Mouse (Mus musculus): ENCODE measurements around the gene Iqcn.

Iqcn gene

DNA sequence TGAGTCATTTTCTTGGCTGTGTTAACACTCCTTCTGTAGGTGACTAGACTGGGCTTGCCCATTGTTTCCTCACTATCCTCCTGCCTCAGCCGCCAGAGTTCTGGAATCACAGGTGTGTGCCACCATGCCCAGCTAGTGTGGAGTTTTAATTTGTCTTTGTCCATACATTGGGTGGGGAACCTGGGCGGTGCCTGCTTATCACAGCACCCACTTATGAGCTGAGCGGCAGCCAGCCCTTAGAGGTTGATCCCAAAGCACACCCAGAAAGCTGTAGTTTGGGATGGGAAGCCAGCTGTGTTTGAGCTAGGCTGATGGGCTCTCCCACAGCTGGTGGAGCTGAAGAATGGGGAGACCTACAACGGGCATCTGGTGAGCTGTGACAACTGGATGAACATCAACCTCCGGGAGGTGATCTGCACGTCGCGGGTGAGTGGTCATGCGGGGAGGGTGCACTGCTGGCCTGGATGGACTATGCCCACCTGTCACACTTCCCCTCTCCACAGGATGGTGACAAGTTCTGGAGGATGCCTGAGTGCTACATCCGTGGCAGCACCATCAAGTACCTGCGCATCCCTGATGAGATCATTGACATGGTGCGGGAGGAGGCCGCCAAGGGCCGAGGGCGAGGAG is 25.7 kb upstream of the Iqcn start:
- no peak for DNase-seq (ENCODE audit: extremely low read depth, insufficient read length, low spot score)

DNA sequence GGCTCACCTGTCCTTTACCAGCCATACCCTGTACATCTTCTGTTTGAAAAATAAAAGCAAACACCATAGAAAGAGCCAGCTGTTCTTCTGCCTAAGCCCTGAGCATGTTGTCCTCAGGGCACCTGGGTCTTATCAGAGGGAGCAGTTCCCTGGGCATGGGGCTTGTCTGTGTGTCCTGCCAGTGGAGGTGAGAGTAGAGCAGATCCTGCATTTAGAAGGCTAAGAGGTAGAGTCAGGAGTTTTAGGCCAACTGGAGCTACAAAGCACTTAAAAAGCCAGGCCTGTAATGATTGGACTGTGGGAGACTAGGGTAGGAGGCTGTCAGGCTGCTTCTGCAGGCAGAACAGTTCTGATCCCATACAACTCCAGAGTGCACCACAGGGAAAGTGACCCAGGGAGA is 24.6 kb upstream of the Iqcn start:
- DNase-seq (ENCODE audit: extremely low read depth, insufficient read length, low spot score): no peak

DNA sequence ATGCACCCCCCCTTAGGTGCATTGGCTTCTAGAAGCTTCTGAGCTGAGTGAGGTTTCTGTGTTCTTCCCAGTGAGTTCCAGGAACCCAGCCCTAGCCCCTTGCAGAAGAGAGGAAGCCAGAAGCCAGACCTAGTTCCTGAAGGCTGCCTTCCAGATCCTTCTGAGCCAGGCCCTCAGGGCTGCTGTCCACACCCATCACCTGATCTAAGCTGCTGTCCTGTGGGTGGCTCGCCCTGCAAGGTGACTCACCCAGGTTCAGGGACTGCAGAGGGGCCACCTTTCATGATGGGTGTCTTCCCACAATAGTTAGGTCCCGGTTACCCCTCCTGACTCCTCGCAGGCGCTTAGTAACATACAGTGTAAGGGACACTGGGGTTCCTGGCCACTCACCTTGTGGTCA is 23.9 kb upstream of the Iqcn start:
- DNase-seq (ENCODE audit: extremely low read depth, insufficient read length, low spot score): peak; percentile 42

DNA sequence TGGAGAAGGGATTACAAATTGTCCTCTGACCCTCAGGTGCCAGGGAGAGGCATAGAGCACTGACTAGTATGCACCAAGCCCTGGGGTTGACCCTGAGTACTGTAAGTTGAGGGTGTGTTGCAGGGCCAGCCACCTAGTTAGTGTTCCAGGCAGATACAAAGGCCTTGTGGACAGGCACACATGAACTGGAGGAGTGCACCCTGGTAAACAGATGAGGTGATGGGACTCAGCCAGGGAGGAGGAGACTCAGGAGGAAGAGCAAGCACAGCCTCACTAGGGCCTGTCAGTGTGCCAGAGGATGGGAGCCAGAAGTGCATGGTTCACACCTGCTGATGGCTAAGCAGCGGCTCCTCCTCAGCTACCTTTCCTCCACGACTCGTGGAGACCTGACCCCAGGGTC is 23.2 kb upstream of the Iqcn start:
- DNase-seq (ENCODE audit: extremely low read depth, insufficient read length, low spot score): no peak

DNA sequence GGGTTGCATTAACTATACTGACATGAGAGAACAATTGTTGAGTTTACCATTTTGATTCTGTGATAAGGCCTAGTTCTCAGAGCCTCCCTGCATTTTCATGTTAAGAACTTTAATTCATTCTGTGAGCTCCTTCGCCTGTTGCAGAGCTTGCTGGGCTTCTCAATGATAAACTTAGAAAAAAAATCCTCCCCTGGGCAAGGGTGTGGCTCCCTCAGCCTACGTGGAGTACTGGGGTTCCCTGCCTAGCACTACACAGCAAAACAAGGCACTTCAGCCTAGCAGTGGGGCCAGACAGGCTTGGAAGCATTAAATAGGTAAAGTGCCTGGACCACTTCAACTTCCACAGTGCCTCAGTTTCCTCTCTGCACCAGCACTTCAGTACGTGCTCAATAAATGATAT is 21.8 kb upstream of the Iqcn start:
- DNase-seq (ENCODE audit: extremely low read depth, insufficient read length, low spot score): no peak

DNA sequence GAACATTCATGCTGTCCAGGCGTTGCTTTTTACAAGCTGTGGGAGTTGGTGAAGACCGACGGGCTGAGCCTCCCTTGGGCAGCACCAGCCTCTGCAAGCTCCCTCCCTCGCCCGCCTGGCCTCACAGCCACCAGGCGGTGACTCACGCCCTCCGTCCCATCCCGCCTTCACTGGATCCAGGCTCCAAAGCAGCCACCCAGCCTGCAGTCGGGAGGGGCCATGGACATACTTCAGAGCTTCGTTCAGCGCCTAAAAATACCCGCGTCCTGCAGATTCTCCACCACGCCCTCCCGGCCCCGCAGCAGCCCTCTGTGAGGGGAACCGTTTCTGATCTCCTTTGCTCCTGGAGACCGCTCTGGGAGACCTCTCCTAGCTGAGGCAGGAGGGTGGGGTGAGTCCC is 21.1 kb upstream of the Iqcn start:
- DNase-seq (ENCODE audit: extremely low read depth, insufficient read length, low spot score): peak; percentile 92

DNA sequence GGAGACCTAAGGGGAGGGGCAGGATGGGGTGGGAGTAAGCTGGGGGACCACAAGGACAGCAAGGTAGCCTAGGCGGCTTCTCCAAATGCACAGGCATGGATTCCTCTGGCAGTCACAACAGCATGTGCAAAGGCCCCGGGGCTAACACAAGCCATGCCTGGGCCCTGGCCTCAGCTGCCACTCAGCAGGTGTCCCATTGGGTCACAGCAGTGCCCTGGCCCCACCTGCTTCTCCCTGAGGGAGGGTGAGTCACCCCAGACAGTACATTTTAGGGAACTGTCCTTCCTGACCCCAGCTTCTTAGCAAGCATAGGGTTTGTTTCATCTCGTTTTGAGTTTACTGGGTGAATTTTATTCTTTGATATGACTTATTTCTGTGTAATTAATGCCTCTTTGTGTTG is 20.6 kb upstream of the Iqcn start:
- no peak for DNase-seq (ENCODE audit: extremely low read depth, insufficient read length, low spot score)

DNA sequence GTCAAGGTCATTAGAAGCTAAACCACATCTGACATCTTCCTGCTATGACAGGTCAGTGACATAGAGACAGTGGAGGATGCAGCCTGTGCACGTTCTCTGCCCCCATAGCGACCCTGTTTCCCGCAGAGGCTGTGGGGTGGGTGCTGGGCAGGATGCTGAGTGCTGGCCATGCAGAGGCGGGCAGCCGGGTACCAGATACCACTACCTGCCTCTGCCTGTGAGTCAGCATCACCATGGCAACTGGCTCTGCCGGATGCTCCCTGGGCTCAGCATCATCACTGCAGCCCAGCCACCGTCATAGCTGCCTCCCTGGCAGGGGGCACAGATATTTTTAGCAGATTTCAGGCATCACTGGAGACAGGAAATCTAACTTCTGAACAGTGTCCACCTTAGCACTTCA is 19.0 kb upstream of the Iqcn start:
- no peak for DNase-seq (ENCODE audit: extremely low read depth, insufficient read length, low spot score)

DNA sequence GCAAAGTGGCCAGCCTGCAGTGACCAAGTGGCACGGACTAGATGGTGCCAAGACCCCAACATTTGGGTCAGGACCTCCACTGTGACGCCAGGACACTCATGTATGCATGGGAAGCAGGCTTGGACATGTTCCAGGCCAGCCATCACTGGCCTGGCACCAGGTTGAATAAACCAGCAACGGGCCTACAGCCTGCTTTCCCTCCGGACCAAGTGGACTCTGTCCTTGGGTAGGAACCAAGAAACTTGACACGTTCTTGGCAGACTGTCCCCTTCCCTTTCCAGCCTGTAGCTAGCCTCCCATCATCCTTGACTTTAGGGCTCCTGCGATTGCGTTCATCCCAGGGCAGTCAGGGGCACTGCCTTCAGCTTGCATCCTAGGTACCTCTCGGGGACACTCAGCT is 15.7 kb upstream of the Iqcn start:
- peak; percentile 82 for DNase-seq (ENCODE audit: extremely low read depth, insufficient read length, low spot score)

DNA sequence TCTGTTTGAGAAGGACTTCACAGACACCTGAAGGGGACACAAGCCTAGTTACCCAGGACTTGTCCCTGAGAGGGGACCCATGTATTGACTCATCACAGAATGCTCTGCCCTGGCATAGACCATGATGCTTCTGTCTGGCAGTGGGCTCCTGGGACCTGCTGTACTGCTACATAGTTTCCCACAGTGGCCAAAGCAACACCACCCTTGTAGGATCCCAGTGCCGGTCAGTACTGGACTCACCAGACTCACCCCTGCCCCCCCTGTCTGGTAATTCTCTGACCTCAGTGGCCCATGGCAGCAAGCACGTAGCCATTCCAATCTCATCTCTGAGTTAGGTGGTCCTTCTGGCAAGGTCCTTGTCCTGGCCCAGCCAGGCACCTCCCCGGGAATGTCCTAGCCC is 15.1 kb upstream of the Iqcn start:
- DNase-seq (ENCODE audit: extremely low read depth, insufficient read length, low spot score): no peak

DNA sequence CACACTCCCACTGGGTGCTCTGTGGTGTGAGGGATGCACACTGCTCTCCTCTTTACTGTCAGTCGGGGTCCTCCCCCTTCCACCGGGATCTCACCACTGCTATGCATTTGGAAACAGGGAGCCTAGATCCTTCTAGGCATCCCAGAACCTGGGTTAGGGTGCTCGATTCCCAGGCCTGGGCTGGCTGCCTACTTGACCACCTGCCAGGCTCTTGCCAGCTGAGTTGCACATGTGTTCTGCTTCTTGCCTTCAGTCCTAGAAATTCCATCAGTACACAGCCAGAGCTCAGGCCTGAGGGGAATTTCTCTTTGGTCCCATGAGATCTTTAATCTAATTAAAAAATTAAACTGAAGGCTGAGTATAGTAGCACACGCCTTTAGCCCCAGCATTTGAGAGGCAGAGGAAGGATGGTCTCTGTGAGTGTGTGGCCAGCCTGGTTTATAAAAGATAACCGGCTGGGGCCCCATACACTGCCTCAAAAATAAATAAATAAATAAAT is 13.3 kb upstream of the Iqcn start:
- DNase-seq (ENCODE audit: extremely low read depth, insufficient read length, low spot score): no peak

DNA sequence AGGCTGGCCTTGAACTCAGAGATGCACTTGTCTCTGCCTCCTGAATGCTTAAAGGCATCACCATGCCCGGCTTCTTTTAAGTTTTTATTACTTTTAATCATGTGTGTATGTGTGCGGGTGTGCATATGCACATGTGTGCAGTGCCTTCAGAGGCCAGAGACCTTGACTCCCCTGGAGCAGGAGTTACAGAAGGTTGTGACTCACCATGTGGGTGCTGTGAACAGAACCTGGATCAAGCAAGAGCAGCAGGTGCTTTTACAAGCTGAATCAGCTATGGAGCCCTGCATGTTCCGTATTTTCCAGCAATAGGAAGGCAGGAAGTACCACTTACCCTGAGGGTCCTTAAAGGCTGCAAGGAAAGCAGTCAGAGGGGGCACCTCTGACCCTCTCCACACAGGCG is 12.0 kb upstream of the Iqcn start:
- DNase-seq (ENCODE audit: extremely low read depth, insufficient read length, low spot score): no peak

DNA sequence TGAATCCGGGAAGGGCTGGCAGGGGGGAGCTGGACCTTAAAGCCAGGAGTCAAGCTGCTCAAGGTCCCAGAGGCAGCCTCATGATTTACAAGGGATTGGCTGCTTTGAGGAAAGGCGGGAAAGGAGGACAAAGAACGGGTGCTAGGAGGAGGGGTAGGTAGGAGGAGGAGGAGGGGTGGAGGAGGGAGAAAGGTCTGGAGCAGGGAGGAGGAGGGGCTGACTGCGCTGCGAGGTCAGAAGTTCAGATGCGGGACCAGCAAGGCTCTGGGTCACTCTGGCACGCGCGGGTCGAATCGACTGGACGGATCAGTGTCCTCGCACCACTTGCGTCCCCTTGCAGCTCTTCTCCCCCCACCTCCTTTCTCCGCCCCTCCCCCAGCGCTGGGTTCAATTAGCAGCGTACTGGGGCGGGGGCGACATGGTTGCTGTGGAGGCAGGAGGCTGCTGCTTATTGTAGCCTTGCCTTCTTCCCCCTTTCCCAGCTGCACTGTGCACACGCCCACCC is 11.5 kb upstream of the Iqcn start:
- no peak for DNase-seq (ENCODE audit: extremely low read depth, insufficient read length, low spot score)

DNA sequence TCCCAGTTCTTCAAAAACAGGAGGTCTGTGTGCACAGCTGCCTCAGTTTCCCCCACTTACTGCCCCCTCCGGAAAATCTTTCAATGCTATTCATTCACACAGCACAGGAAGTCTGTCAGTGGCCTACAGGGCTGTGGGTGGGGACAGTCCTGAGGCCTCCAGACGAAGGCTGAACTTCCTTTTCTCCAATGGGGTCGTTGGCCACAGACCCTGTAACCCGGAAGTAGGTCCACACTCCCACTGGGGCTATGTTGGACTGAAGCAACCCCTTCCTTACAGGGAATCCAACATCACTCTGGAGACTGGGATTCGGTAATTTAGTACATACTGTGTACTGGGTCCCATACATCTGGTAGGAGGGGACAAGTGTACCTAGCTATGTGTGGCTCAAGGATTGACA is 9.6 kb upstream of the Iqcn start:
- DNase-seq (ENCODE audit: extremely low read depth, insufficient read length, low spot score): no peak

DNA sequence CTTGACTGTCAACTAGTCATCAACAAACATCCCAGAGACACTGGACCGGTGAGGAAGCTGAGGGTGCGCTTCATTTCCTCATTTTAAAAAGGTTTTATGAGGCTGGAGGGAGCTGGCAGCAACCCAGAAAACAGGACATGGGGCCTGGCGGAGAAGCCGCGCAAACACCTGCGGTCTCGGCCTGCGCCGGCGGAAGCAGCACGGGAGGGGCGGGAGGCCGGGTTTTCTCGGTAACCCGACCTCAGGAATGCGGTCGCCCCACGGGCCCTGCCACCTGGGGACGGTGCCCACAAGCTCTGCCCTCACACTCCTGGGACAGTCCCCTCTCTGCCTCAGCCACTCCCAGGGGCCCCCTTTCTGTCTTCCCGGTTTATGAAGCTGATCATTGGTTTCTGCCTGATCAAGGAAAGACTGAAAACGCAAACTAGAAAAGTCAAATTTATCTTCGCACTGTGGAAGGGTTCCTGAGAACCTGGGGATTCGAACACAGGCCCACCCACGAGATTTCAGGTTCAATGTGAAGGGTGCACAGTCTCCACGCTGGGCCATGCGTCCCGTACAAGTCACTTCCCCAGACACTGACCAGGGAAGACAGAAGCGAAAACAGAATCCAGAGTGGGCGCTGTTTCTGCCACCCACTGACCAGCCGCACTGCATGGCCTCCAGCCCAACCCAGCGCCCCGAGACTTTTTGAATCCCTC is 7.8 kb upstream of the Iqcn start:
- DNase-seq (ENCODE audit: extremely low read depth, insufficient read length, low spot score): no peak

DNA sequence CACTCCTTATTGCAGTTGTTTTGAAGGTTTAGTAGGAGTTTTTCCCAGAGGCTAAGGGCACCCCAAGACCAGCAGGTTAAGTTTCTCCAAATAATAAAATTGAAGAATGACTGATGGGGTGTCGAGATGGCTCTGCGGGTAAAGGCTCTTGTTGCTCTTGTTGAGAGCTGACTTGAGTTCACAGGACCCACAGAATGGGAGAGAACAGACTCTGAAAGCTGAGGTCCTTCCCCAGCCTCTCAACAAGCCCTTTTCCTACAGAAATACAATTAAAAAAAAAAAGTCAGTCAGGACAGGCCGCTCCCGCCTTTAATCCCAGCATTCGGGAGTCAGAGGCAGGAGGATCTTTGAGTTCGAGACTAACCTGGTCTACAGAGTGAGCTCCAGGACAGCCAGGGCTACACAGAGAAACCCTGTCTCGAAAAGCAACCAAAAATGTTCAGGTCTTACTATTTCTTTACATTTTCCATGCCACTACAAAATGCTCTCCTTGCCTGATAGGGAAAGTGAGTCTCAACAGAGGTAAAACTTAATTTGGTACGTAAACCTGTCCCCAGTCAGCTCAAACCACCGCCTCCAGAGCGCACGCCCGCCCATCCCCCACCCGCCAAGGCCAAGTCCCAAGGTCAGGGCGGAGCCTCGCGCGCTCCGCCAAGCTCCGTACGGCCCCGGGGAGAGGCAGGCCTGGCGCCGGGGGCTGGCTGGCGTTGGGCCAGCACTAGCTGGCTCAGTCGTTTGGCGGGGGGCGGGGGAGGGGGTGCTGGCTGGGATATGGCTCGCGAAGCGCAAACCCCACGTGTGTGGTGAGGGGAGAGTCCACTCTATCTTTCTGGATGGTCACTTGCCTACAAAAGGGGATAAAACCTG is 7.0 kb upstream of the Iqcn start:
- DNase-seq (ENCODE audit: extremely low read depth, insufficient read length, low spot score): no peak

DNA sequence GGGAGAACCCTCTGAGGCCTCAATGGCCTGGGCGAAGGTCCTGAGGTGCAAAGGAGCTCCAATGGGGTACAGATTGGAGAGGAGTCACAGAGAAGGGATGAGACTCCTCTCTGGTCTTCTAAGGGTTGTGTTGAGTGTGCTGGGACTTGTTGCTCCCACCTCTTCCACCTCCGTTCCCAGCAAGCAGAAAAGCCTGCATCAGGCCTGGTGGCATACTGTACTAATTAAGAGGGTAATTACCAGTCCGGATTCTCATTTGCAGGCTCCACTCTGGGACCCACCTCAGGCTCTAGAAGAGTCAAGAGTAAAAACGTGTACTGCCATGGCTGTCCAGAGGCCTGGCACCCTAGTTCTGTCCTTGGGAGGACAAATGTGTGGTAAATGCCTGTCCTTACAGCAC is 6.3 kb upstream of the Iqcn start:
- DNase-seq (ENCODE audit: extremely low read depth, insufficient read length, low spot score): no peak

DNA sequence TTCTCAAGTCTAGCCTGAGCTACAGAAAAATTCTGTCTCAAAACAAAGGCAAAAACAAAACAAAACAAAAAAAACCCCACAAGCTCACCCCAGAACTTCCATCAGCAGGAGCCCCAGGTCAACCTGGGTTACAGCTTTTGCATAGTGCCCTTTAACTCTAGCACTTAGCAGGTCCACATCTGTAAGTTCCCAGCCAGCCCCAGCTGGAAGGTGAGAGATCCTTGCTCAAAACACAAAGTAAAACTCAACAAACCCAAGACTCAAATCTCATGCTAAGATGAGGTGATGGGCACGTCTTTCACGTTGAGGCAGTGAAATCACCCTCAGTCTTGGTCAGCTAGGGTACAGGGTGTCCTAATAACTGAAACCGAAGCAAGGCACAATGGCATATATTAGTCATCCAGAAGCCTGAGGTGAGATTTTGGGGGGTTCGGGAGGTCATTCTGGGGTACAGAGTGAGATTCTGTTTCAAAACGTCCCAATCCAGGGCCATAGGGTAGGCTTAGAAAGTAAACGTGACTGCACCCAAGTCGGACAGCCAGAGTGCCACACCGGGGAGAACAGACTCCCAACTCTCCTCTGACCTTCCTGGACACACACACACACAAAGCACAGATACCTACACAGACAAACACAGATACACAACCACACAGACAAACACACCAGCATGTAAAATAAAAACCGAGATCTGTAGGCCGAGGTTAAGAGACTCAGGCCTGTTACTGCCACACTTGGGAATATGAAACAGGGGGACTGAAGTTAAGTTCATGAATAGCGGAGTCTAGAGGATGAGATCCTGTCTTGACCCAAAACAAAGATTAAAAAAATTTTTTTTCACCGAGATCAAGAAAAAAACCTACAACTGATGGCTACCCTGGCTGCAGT is 5.6 kb upstream of the Iqcn start:
- no peak for DNase-seq (ENCODE audit: extremely low read depth, insufficient read length, low spot score)

DNA sequence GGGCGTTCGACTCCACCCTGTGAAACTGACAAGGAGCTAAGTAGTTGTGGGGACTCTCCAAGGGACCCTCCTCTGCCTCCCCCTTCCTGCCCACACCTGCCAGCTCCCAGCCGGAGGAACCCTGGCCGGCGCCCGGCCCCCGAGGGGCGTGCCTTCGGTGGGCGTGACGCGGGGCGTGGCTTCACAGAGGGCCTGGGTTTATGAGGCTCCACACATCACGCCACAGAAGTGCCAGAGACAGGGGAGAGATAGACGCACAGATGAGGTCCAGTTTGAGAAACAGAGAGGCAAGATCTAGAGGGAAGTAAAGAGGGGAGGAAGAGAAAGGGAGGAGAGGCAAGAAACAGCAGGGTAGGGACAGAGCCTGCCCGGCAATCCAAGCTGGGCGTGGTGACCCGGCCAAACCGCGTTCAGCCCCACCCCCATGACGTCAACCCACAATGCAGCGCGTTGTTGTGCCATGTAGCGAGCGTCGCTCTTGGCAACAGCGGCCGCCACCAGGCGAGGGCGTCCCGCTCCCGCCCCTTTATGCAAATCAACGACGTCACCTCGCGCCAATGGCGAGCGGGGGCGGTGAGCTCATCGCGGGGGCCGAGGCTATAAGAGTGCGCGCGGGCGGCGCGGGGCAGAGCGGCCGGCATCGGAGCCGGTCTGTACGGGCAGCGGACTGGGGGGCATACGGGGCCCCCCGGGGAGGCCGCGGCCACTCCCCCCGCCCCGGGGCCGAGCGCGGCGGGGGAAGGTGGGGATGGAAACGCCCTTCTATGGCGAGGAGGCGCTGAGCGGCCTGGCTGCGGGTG is 4.7 kb upstream of the Iqcn start, which contains the start of gene Jund:
Jund (plus strand) TSS at position 640 of the 800 bp plus-strand sequence.
- peak; percentile 96 for DNase-seq (ENCODE audit: extremely low read depth, insufficient read length, low spot score)
